Mouse (Mus musculus): ENCODE data around the gene Prim2. TPM values are rescaled to one million over a fixed set of nuclear protein-coding genes. Genes with fewer than 3 reads are reported as not detected.
A peak's percentile ranks its signal among the peaks of the same experiment; 100 is the strongest.

Prim2 gene
- polyA plus RNA-seq (2014; fragmentation: Nextera tagmentation; extraction: Ambion mirVana), result 25.5 and 27.8 TPM in 2 replicates

DNA sequence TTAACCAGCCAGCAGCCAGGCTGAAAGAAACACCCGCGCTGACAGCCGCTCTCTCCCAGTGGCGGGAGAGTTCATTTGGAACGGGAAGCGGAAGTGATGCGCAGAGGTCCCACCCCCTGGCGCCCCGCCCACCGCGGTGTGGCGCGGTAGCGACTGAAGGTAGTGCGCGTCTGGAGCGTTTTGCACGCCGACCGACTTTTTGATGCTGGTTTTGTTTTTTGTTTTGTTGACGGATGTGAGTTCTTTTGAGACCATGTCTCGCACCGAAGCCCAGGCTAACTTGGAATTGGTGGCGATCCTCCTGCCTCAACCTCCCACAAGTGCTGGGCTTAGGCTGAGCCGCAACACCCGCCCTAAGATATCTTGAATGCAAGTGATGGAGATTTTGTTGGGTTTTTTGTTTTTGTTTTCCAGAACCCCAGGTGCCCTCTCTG lies at the start of gene Prim2:
Gene Prim2, minus strand, starts transcription at position 88 of the 434 bp plus-strand sequence.
- Histone ChIP-seq H3K4me2 (peak within 1 kb of the TSS; percentile 81), H3K27me3 (ENCODE audit: control insufficient read depth, insufficient read depth, low read length) (no peaks in the 10 kb centered on the region), H3K4me3 (ENCODE audit: low read depth, low read length) (peak within 1 kb of the TSS; percentile 83), H3K9ac (ENCODE audit: low read depth, low read length) (peak within 1 kb of the TSS; percentile 80), H3K36me3 (ENCODE audit: control insufficient read depth, insufficient read depth, low read length) (no peaks in the 10 kb centered on the region; the same call in 1 of the 2 replicates), H3K4me1 (ENCODE audit: control insufficient read depth, insufficient read depth, low read length) (peaks cover 10% of the 10 kb centered on the region), H3K27ac (ENCODE audit: low read depth, low read length) (peak within 1 kb of the TSS; percentile 62), H3K9me3 (replicated peaks; ENCODE audit: control insufficient read depth, low read length) (no peaks in the 10 kb centered on the region)
- 0% methylated on average over 26 of the region's 26 CpGs for WGBS (ENCODE audit: insufficient replicate concordance)
- ATAC-seq (replicated peaks; ENCODE audit: insufficient number of reproducible peaks, low FRiP score, low TSS enrichment), result peak; percentile 84

DNA sequence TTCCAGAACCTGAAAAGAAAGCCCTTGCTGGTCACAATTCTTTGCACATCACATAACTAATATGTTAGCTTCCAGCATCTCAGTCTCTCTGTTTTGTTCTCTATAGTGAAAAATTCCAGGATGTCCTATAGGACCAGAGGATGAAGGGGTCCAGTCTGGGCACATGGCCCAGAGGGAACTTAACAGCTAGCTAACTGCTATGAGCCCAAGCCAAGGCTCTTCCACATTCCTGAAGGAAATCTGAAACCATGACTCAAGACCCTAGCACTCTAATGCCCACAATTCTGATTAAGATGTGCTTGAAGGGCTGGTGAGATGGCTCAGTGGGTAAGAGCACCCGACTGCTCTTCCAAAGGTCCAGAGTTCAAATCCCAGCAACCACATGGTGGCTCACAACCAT lies 48.0 kb upstream of the Prim2 start:
- Histone ChIP-seq H3K9me3 (replicated peaks; ENCODE audit: control insufficient read depth, low read length) (no peaks in the 10 kb centered on the region), H3K27ac (ENCODE audit: low read depth, low read length) (no peak overlapping the region), H3K27me3 (ENCODE audit: control insufficient read depth, insufficient read depth, low read length) (no peaks in the 10 kb centered on the region), H3K4me1 (ENCODE audit: control insufficient read depth, insufficient read depth, low read length) (peaks cover 7% of the 10 kb centered on the region; the same call in 1 of the 2 replicates), H3K4me3 (ENCODE audit: low read depth, low read length) (no peak overlapping the region), H3K4me2 (no peak overlapping the region), H3K9ac (ENCODE audit: low read depth, low read length) (no peak overlapping the region), H3K36me3 (ENCODE audit: control insufficient read depth, insufficient read depth, low read length) (no peaks in the 10 kb centered on the region)
- 74% methylated on average over 1 of the region's 1 CpGs for WGBS (ENCODE audit: insufficient replicate concordance)
- ATAC-seq (replicated peaks; ENCODE audit: insufficient number of reproducible peaks, low FRiP score, low TSS enrichment), result no peak

DNA sequence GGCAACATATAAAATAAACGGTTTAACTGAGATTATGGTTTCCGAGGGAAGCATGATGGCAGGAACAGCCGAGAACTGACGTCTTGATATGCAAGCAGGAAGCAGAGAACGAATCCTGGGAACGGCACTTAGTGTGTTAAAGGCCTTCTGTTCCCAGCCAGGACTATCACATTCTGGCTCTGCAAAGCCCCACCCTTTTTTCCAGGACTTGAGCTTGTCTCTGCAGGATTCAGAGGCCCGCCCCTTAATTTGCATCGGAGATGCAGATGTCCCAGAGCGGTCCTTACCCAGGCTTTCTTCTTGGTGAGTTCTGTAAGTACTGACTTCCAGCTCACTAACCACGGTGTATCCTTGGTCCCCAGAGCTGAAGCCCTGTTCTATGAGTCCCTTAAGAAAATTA lies 45.2 kb upstream of the Prim2 start:
- no peak for ATAC-seq (replicated peaks; ENCODE audit: insufficient number of reproducible peaks, low FRiP score, low TSS enrichment)
- Histone ChIP-seq H3K9ac (ENCODE audit: low read depth, low read length) (no peak overlapping the region), H3K4me1 (ENCODE audit: control insufficient read depth, insufficient read depth, low read length) (0 out of 2 replicates have a peak, but pooled peaks cover 4% of the 10 kb centered on the region), H3K27ac (ENCODE audit: low read depth, low read length) (no peak overlapping the region), H3K36me3 (ENCODE audit: control insufficient read depth, insufficient read depth, low read length) (no peaks in the 10 kb centered on the region), H3K4me3 (ENCODE audit: low read depth, low read length) (no peak overlapping the region), H3K4me2 (peak overlapping the region; percentile 45), H3K9me3 (replicated peaks; ENCODE audit: control insufficient read depth, low read length) (no peaks in the 10 kb centered on the region), H3K27me3 (ENCODE audit: control insufficient read depth, insufficient read depth, low read length) (no peaks in the 10 kb centered on the region)
- WGBS (ENCODE audit: insufficient replicate concordance), result 4% methylated on average over 10 of the region's 10 CpGs

DNA sequence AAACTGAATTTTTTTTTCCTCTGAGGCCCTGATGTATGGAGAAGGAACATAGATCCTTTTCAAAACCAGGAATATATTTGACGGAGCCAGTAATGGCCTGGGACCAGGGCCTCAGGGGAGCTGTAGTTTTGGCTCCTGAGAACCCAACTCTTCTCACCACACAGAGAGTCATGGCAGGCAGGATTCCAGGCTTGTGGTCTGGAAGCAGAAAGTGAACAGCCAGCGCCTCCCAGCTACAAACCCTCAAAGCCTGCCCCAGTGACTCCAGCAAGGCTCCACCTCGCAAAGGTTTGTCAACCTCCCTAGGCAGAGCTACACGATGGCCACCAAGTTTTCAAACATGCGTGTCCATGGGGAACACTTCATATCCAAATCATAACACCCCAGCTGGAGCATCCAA lies 42.4 kb upstream of the Prim2 start:
- ATAC-seq (replicated peaks; ENCODE audit: insufficient number of reproducible peaks, low FRiP score, low TSS enrichment), result no peak
- H3K9ac ChIP-seq (ENCODE audit: low read depth, low read length), result no peak overlapping the region
- 81% methylated on average over 5 of the region's 5 CpGs for WGBS (ENCODE audit: insufficient replicate concordance)
- H3K27me3 ChIP-seq (ENCODE audit: control insufficient read depth, insufficient read depth, low read length), result no peaks in the 10 kb centered on the region
- no peaks in the 10 kb centered on the region for H3K36me3 ChIP-seq (ENCODE audit: control insufficient read depth, insufficient read depth, low read length)
- no peak overlapping the region for H3K4me2 ChIP-seq
- no peak overlapping the region for H3K27ac ChIP-seq (ENCODE audit: low read depth, low read length)
- H3K4me1 ChIP-seq (ENCODE audit: control insufficient read depth, insufficient read depth, low read length), result 0 out of 2 replicates have a peak, but pooled peaks cover 4% of the 10 kb centered on the region
- no peak overlapping the region for H3K4me3 ChIP-seq (ENCODE audit: low read depth, low read length)
- no peaks in the 10 kb centered on the region for H3K9me3 ChIP-seq (replicated peaks; ENCODE audit: control insufficient read depth, low read length)

DNA sequence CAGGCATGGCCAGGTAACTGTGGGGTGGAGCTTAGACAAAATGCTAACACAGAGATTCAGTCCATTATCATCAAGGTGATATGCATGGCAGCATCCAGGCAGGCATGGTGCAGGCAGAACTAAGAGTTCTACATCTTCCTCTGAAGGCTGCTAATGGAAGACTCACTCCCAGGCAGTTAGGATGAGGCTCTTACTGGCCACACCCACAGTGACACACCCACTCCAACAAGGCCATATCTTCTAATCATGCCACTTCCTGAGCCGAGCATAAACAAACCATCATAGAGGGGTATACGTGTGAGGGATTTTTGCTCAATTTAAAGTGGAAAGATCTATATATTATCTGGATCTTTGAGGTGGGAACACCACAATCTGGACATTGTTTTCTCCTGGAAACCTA lies 40.0 kb upstream of the Prim2 start:
- no peaks in the 10 kb centered on the region for H3K27me3 ChIP-seq (ENCODE audit: control insufficient read depth, insufficient read depth, low read length)
- H3K4me2 ChIP-seq, result no peak overlapping the region
- H3K27ac ChIP-seq (ENCODE audit: low read depth, low read length), result no peak overlapping the region
- no peak overlapping the region for H3K4me3 ChIP-seq (ENCODE audit: low read depth, low read length)
- ATAC-seq (replicated peaks; ENCODE audit: insufficient number of reproducible peaks, low FRiP score, low TSS enrichment), result no peak
- no peaks in the 10 kb centered on the region for H3K4me1 ChIP-seq (ENCODE audit: control insufficient read depth, insufficient read depth, low read length)
- H3K36me3 ChIP-seq (ENCODE audit: control insufficient read depth, insufficient read depth, low read length), result no peaks in the 10 kb centered on the region
- 50% methylated on average over 2 of the region's 2 CpGs for WGBS (ENCODE audit: insufficient replicate concordance)
- no peak overlapping the region for H3K9ac ChIP-seq (ENCODE audit: low read depth, low read length)
- no peaks in the 10 kb centered on the region for H3K9me3 ChIP-seq (replicated peaks; ENCODE audit: control insufficient read depth, low read length)

DNA sequence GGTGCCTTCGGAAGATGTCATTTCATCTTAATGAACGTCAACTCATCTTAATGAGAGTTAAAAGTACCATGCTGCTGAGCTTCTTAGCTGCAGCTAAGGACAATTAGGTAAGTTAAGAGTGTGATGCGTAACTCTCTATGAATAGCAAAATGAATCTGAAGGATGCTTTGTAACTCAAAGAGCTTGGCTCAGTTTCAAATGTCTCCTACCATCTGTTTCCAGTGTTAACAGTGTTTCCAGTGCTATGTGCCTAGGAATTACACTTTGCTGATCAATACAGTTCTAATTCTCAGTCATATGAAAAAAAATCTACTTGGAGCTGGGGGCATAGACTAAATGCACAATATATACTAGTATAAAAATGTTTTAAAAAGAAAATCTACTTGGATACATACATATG lies 31.6 kb upstream of the Prim2 start:
- Histone ChIP-seq H3K4me2 (no peak overlapping the region), H3K4me1 (ENCODE audit: control insufficient read depth, insufficient read depth, low read length) (no peaks in the 10 kb centered on the region), H3K36me3 (ENCODE audit: control insufficient read depth, insufficient read depth, low read length) (no peaks in the 10 kb centered on the region), H3K4me3 (ENCODE audit: low read depth, low read length) (no peak overlapping the region), H3K27me3 (ENCODE audit: control insufficient read depth, insufficient read depth, low read length) (no peaks in the 10 kb centered on the region), H3K27ac (ENCODE audit: low read depth, low read length) (no peak overlapping the region), H3K9ac (ENCODE audit: low read depth, low read length) (no peak overlapping the region), H3K9me3 (replicated peaks; ENCODE audit: control insufficient read depth, low read length) (no peaks in the 10 kb centered on the region)
- 87% methylated on average over 3 of the region's 3 CpGs for WGBS (ENCODE audit: insufficient replicate concordance)
- ATAC-seq (replicated peaks; ENCODE audit: insufficient number of reproducible peaks, low FRiP score, low TSS enrichment), result no peak

DNA sequence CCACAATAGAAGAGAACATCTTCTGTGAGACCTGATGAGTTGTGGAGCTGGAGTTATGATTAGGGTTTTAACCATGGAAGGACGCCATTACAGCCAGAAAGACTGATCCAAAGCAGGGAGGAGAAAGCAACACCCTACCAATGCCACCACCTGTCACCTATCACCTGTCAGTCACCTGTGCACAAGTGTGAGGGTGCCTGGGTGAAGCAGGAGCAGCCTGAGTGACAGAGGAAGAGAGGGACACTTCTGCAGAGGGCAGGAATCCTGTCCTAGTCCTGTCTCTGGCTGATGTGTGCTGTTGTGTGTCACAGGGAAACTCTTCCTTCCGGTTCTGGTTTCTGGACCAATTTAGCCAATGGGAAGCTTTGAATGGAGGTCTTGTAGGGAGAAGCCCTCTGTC lies 26.4 kb upstream of the Prim2 start:
- Histone ChIP-seq H3K4me3 (ENCODE audit: low read depth, low read length) (no peak overlapping the region), H3K4me2 (no peak overlapping the region), H3K9ac (ENCODE audit: low read depth, low read length) (no peak overlapping the region), H3K27me3 (ENCODE audit: control insufficient read depth, insufficient read depth, low read length) (no peaks in the 10 kb centered on the region), H3K27ac (ENCODE audit: low read depth, low read length) (no peak overlapping the region), H3K4me1 (ENCODE audit: control insufficient read depth, insufficient read depth, low read length) (no peaks in the 10 kb centered on the region), H3K36me3 (ENCODE audit: control insufficient read depth, insufficient read depth, low read length) (no peaks in the 10 kb centered on the region), H3K9me3 (replicated peaks; ENCODE audit: control insufficient read depth, low read length) (no peaks in the 10 kb centered on the region)
- ATAC-seq (replicated peaks; ENCODE audit: insufficient number of reproducible peaks, low FRiP score, low TSS enrichment), result no peak
- 81% methylated on average over 2 of the region's 2 CpGs for WGBS (ENCODE audit: insufficient replicate concordance)

DNA sequence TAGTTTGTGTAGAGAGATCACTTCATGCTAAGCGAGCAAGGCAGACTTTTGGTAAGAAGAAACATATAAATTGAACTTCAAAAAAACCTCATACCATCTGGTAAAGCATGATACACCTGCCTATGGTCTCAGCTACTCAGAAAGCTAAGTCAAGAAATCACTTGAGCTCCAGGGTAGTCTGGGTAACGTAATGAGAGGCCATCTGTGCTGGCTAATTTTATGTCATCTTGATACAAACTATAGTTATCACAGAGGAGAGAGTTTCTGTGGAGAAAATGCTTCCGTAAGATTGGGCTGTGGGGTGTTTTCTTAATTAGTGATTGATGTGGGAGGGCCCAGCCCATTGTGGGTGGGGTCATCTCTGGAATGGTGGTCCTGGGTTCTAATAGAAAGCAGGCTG lies 24.3 kb upstream of the Prim2 start:
- H3K4me3 ChIP-seq (ENCODE audit: low read depth, low read length), result no peak overlapping the region
- H3K4me1 ChIP-seq (ENCODE audit: control insufficient read depth, insufficient read depth, low read length), result no peaks in the 10 kb centered on the region
- H3K27ac ChIP-seq (ENCODE audit: low read depth, low read length), result no peak overlapping the region
- ATAC-seq (replicated peaks; ENCODE audit: insufficient number of reproducible peaks, low FRiP score, low TSS enrichment), result no peak
- H3K27me3 ChIP-seq (ENCODE audit: control insufficient read depth, insufficient read depth, low read length), result no peaks in the 10 kb centered on the region
- H3K9ac ChIP-seq (ENCODE audit: low read depth, low read length), result no peak overlapping the region
- H3K4me2 ChIP-seq, result no peak overlapping the region
- no peaks in the 10 kb centered on the region for H3K9me3 ChIP-seq (replicated peaks; ENCODE audit: control insufficient read depth, low read length)
- no peaks in the 10 kb centered on the region for H3K36me3 ChIP-seq (ENCODE audit: control insufficient read depth, insufficient read depth, low read length)
- 76% methylated on average over 3 of the region's 3 CpGs for WGBS (ENCODE audit: insufficient replicate concordance)

DNA sequence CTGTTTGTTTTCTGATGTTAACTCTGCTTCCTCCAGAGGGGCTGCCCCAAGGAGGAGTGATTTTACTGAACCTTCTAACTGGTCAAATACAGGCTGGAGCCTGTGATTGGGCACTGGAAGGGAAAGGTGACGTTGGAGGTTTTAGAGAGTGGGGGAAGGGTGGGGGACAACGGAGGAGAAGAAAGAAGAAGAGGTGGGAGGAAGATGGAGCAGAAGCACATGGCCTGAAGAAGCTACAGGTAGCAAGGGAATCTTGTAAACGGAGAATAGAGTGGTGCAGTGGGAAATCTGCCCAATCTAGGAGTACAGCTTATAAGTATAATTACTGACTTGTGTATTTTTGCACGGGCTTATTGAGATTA lies 20.5 kb upstream of the Prim2 start:
- no peak overlapping the region for H3K4me3 ChIP-seq (ENCODE audit: low read depth, low read length)
- no peaks in the 10 kb centered on the region for H3K4me1 ChIP-seq (ENCODE audit: control insufficient read depth, insufficient read depth, low read length)
- H3K4me2 ChIP-seq, result no peak overlapping the region
- no peaks in the 10 kb centered on the region for H3K9me3 ChIP-seq (replicated peaks; ENCODE audit: control insufficient read depth, low read length)
- no peak overlapping the region for H3K27ac ChIP-seq (ENCODE audit: low read depth, low read length)
- no peaks in the 10 kb centered on the region for H3K36me3 ChIP-seq (ENCODE audit: control insufficient read depth, insufficient read depth, low read length)
- no peak for ATAC-seq (replicated peaks; ENCODE audit: insufficient number of reproducible peaks, low FRiP score, low TSS enrichment)
- H3K9ac ChIP-seq (ENCODE audit: low read depth, low read length), result no peak overlapping the region
- WGBS (ENCODE audit: insufficient replicate concordance), result 42% methylated on average over 4 of the region's 4 CpGs
- H3K27me3 ChIP-seq (ENCODE audit: control insufficient read depth, insufficient read depth, low read length), result no peaks in the 10 kb centered on the region
